8 mouse cellular contexts compared by ENCODE assay signal in the genomic region with DNA sequence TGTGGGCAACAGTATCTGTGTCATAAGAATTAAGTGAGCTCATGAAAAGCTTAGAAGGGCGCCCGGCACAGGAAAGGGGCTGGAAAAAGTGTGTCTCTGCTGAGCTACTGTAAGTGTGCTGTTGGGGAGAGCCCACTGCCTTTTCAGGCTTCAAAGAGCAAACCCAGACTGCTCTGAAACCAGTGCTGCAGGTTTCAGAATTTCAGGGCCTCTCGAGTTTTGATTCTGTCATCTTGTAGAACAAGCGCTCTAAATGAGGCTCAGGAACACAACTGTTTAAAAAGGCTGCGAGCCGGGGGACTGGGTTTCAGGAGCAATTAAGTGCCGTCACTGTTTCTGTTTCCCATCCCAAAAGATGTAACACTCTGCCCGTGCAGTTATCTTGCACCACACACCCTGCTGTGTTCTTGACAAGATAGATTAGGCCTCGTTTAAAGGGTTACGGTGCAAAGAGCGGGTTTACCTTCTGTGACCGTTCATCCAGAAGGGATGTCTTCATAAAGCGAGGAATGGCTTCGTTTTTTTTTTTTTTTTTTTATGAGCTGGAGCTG. TPM values are rescaled to one million over a fixed set of nuclear protein-coding genes. Genes with fewer than 3 reads are reported as not detected.
A peak's percentile ranks its signal among the peaks of the same experiment; 100 is the strongest.
DNase-seq lines count a peak whose midpoint lies in the region; ATAC-seq and TF ChIP-seq lines count a peak whose summit lies in the region.

No protein-coding gene starts in this region.

- no peak for DNase-seq in kidney, adult 11 months
- DNase-seq in embryo, embryonic 10 days (ENCODE audit: low spot score) = peak; percentile 73
- DNase-seq in cerebellum, postnatal 10 days = no peak
- DNase-seq in left cerebral cortex, postnatal 14 days (ENCODE audit: low spot score in 2 of 2) = no peak
- DNase-seq in urinary bladder, adult 18-20 months (ENCODE audit: low spot score in 2 of 2) = no peak

- H3K4me1 ChIP-seq in kidney, embryonic 16.5 days (ENCODE audit: insufficient read depth, low read length) = peaks cover 45% of the 10 kb centered on the region
- peaks cover 23% of the 10 kb centered on the region for H3K4me1 ChIP-seq in intestine, embryonic 15.5 days (replicated peaks)
- H3K4me1 ChIP-seq in olfactory bulb, adult 2 months (ENCODE audit: control insufficient read depth, insufficient read depth, low read length) = peaks cover 9% of the 10 kb centered on the region

- 17% methylated on average over 14 of the region's 14 CpGs for WGBS in kidney, embryonic 16.5 days
- WGBS in intestine, embryonic 15.5 days = 17% methylated on average over 14 of the region's 14 CpGs
- 29% methylated on average over 14 of the region's 14 CpGs for WGBS in olfactory bulb, adult 2 months

- no peaks in the 10 kb centered on the region for H3K36me3 ChIP-seq in kidney, embryonic 16.5 days (ENCODE audit: insufficient read depth, low read length)
- no peaks in the 10 kb centered on the region for H3K36me3 ChIP-seq in intestine, embryonic 15.5 days

- no peak overlapping the region for H3K27ac ChIP-seq in kidney, embryonic 16.5 days (ENCODE audit: low read length)
- no peak overlapping the region for H3K27ac ChIP-seq in intestine, embryonic 15.5 days
- peak overlapping the region; percentile 54 for H3K27ac ChIP-seq in olfactory bulb, adult 2 months (ENCODE audit: insufficient read depth, low read depth, low read length)

- H3K27me3 ChIP-seq in kidney, embryonic 16.5 days (ENCODE audit: insufficient read depth, low read length) = no peaks in the 10 kb centered on the region
- H3K27me3 ChIP-seq in intestine, embryonic 15.5 days (replicated peaks) = no peaks in the 10 kb centered on the region

- H3K4me3 ChIP-seq in kidney, embryonic 16.5 days (ENCODE audit: low read length) = peak overlapping the region; percentile 3
- H3K4me3 ChIP-seq in intestine, embryonic 15.5 days (replicated peaks) = no peak overlapping the region
- H3K4me3 ChIP-seq in olfactory bulb, adult 2 months (ENCODE audit: insufficient read depth, low read depth, low read length) = 0 out of 2 replicates have a peak overlapping the region, but pooled peaks have one; percentile 5

- TF ChIP-seq CTCF in olfactory bulb, adult 2 months (IDR thresholded peaks at IDR 0.05; ENCODE audit: insufficient read depth, low read depth, low read length) = no peak

- TF ChIP-seq POLR2A in olfactory bulb, adult 2 months (IDR thresholded peaks at IDR 0.05; ENCODE audit: insufficient read depth, low read depth, low read length) = no peak

- no peak for ATAC-seq in kidney, embryonic 16.5 days (ENCODE audit: low FRiP score, low TSS enrichment)
- no peak for ATAC-seq in intestine, embryonic 15.5 days

- peak overlapping the region; percentile 49 for H3K9ac ChIP-seq in kidney, embryonic 16.5 days (replicated peaks; ENCODE audit: low read length)
- peak overlapping the region; percentile 11; the same call in 1 of the 2 replicates for H3K9ac ChIP-seq in intestine, embryonic 15.5 days

- H3K4me2 ChIP-seq in kidney, embryonic 16.5 days (replicated peaks; ENCODE audit: low read depth, low read length) = peak overlapping the region; percentile 13; the same call in 1 of the 2 replicates
- peak overlapping the region; percentile 40 for H3K4me2 ChIP-seq in intestine, embryonic 15.5 days (replicated peaks)

- no peaks in the 10 kb centered on the region for H3K9me3 ChIP-seq in kidney, embryonic 16.5 days (ENCODE audit: low read length)
- no peaks in the 10 kb centered on the region for H3K9me3 ChIP-seq in intestine, embryonic 15.5 days

- intact Hi-C loops in left cerebral cortex, postnatal 14 days (cut with DNase I) = no loop called here

RNA-seq across cellular contexts. Expression of gene Fam117a, which starts 2.7 kb away (rescaled TPM):
- polyA plus RNA-seq in kidney, embryonic 16.5 days (2015; fragmentation: Nextera tagmentation; extraction: Ambion mirVana) = 9.9 and 10.1 TPM in 2 replicates
- polyA plus RNA-seq in intestine, embryonic 15.5 days (2015; fragmentation: Nextera tagmentation; extraction: Ambion mirVana) = 9.6 and 10.7 TPM in 2 replicates
- not detected in 2 replicates for polyA plus RNA-seq in olfactory bulb, adult 2 months (2012; ENCODE audit: insufficient read depth, insufficient read length, low replicate concordance, missing spikeins)
- 1 to 10 TPM; 2.1 to 4.0 TPM for total RNA-seq in left cerebral cortex, postnatal 14 days (2021)

RNA-seq across cellular contexts. Expression of gene Kat7, which starts 29.5 kb away (rescaled TPM):
- polyA plus RNA-seq in kidney, embryonic 16.5 days (2015; fragmentation: Nextera tagmentation; extraction: Ambion mirVana) = 85.0 and 92.3 TPM in 2 replicates
- polyA plus RNA-seq in intestine, embryonic 15.5 days (2015; fragmentation: Nextera tagmentation; extraction: Ambion mirVana) = 67.3 and 68.7 TPM in 2 replicates
- polyA plus RNA-seq in olfactory bulb, adult 2 months (2012; ENCODE audit: insufficient read depth, insufficient read length, low replicate concordance, missing spikeins) = not detected in 2 replicates
- 10 to 100 TPM; 63.3 to 66.2 TPM for total RNA-seq in left cerebral cortex, postnatal 14 days (2021)

RNA-seq across cellular contexts. Expression of gene Slc35b1, which starts 44.9 kb away (rescaled TPM):
- 99.2 and 102 TPM in 2 replicates for polyA plus RNA-seq in kidney, embryonic 16.5 days (2015; fragmentation: Nextera tagmentation; extraction: Ambion mirVana)
- polyA plus RNA-seq in intestine, embryonic 15.5 days (2015; fragmentation: Nextera tagmentation; extraction: Ambion mirVana) = 103 and 108 TPM in 2 replicates
- not detected in 2 replicates for polyA plus RNA-seq in olfactory bulb, adult 2 months (2012; ENCODE audit: insufficient read depth, insufficient read length, low replicate concordance, missing spikeins)
- total RNA-seq in left cerebral cortex, postnatal 14 days (2021) = 10 to 100 TPM; 72.8 to 78.9 TPM
